Mouse (Mus musculus): ENCODE data around the gene Kcnj15. TPM values are rescaled to one million over a fixed set of nuclear protein-coding genes. Genes with fewer than 3 reads are reported as not detected.
A peak's percentile ranks its signal among the peaks of the same experiment; 100 is the strongest.

Kcnj15 gene
- total RNA-seq, 4 experiments from 2014 or later: 0.15 to 0.67 (median 0.27) TPM; not detected in 1

GRCm38 (mm10) chr16:95289375-95289774 is 32.0 kb downstream of the Kcnj15 start:
- no peak for DNase-seq (ENCODE audit: low spot score in 2 of 2)

GRCm38 (mm10) chr16:95291450-95292101 is 34.2 kb downstream of the Kcnj15 start:
- DNase-seq (ENCODE audit: low spot score in 2 of 2): no peak

GRCm38 (mm10) chr16:95292843-95293505 is 35.6 kb downstream of the Kcnj15 start:
- DNase-seq (ENCODE audit: low spot score in 2 of 2): no peak

- no peak for DNase-seq (ENCODE audit: low spot score in 2 of 2)
These were observed 40.3 kb downstream of the Kcnj15 start for GRCm38 (mm10) chr16:95297651-95298050.

- DNase-seq (ENCODE audit: low spot score in 2 of 2): no peak
These were observed 44.3 kb downstream of the Kcnj15 start for GRCm38 (mm10) chr16:95301667-95302066.

GRCm38 (mm10) chr16:95303676-95304075 is 46.3 kb downstream of the Kcnj15 start:
- DNase-seq (ENCODE audit: low spot score in 2 of 2): no peak

GRCm38 (mm10) chr16:95307823-95308360 is 50.5 kb downstream of the Kcnj15 start:
- no peak for DNase-seq (ENCODE audit: low spot score in 2 of 2)

GRCm38 (mm10) chr16:95321945-95322625 is 64.7 kb downstream of the Kcnj15 start:
- no peak for DNase-seq (ENCODE audit: low spot score in 2 of 2)

- DNase-seq (ENCODE audit: low spot score in 2 of 2): no peak
These were observed 74.8 kb downstream of the Kcnj15 start for GRCm38 (mm10) chr16:95332159-95332558.

- DNase-seq (ENCODE audit: low spot score in 2 of 2): peak; percentile 36 to 55
These were observed 83.8 kb downstream of the Kcnj15 start for GRCm38 (mm10) chr16:95340885-95341791.

- no peak for DNase-seq (ENCODE audit: low spot score in 2 of 2)
These were observed 84.7 kb downstream of the Kcnj15 start for GRCm38 (mm10) chr16:95342030-95342429.

- DNase-seq (ENCODE audit: low spot score in 2 of 2): no peak
These were observed 87.6 kb downstream of the Kcnj15 start for GRCm38 (mm10) chr16:95344961-95345360.

GRCm38 (mm10) chr16:95345882-95346281 is 88.5 kb downstream of the Kcnj15 start:
- peak; percentile 16 to 35 for DNase-seq (ENCODE audit: low spot score in 2 of 2)

- no peak for DNase-seq (ENCODE audit: low spot score in 2 of 2)
These were observed 89.8 kb downstream of the Kcnj15 start for GRCm38 (mm10) chr16:95347202-95347601.

GRCm38 (mm10) chr16:95348555-95348954 is 91.2 kb downstream of the Kcnj15 start:
- no peak for DNase-seq (ENCODE audit: low spot score in 2 of 2)

GRCm38 (mm10) chr16:95349344-95349743 is 92.0 kb downstream of the Kcnj15 start:
- DNase-seq (ENCODE audit: low spot score in 2 of 2): no peak

GRCm38 (mm10) chr16:95349745-95350144 is 92.4 kb downstream of the Kcnj15 start:
- no peak for DNase-seq (ENCODE audit: low spot score in 2 of 2)
